Mouse (Mus musculus): Measurements from ENCODE around the gene Castor2. TPM values are rescaled to one million over a fixed set of nuclear protein-coding genes. Genes with fewer than 3 reads are reported as not detected.

Gene Castor2
- polyA plus RNA-seq, 1 experiment from 2014 or later = 12.3 TPM

DNA sequence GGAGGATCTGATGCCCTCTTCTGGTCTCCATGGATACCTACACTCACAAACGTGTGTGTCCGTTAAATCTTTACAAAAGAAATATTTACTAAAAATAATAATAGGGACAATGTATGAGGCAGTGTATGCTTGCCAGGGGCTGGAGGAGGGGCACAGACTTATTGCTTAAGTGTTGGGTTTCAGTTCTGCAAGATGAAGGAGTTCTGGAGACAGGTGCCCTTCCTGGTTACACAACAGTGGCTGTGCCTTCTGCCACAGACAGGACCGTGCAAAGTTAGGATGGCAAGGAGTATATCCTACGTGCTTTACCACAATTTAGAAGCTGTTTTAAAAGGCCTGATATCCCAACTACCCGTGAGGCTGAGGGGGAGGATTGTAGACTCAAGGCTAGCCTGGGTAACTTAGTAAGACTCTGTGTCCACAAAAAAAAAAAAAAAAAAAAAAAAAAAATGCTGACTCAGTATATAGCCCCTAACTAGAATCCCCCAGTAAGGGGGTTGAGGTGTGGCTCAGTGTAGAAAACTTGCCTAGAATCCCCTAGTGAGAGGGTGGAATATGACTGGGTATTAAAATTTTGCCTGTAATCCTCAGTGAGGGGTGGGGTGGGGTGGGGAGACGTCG is 16.2 kb downstream of the Castor2 start:
- Histone ChIP-seq H3K4me1 (replicated peaks; ENCODE audit: control insufficient read depth, insufficient read depth, low read length) (0 out of 2 replicates have a peak, but pooled peaks cover 2% of the 10 kb centered on the region), H3K36me3 (ENCODE audit: control insufficient read depth, insufficient read depth, low read length) (0 out of 2 replicates have a peak, but pooled peaks cover 2% of the 10 kb centered on the region), H3K9me3 (ENCODE audit: control insufficient read depth, low read length) (no peaks in the 10 kb centered on the region), H3K27ac (ENCODE audit: low read depth, low read length) (no peak overlapping the region), H3K27me3 (ENCODE audit: control insufficient read depth, insufficient read depth, low read length) (no peaks in the 10 kb centered on the region), H3K9ac (ENCODE audit: low read depth, low read length) (no peak overlapping the region), H3K4me2 (replicated peaks; ENCODE audit: low read depth, low read length) (no peak overlapping the region), H3K4me3 (ENCODE audit: low read depth, low read length) (no peak overlapping the region)
- no peak for ATAC-seq (ENCODE audit: low FRiP score)
- 96% methylated on average over 7 of the region's 7 CpGs for WGBS
- no peak for DNase-seq (ENCODE audit: low spot score)

DNA sequence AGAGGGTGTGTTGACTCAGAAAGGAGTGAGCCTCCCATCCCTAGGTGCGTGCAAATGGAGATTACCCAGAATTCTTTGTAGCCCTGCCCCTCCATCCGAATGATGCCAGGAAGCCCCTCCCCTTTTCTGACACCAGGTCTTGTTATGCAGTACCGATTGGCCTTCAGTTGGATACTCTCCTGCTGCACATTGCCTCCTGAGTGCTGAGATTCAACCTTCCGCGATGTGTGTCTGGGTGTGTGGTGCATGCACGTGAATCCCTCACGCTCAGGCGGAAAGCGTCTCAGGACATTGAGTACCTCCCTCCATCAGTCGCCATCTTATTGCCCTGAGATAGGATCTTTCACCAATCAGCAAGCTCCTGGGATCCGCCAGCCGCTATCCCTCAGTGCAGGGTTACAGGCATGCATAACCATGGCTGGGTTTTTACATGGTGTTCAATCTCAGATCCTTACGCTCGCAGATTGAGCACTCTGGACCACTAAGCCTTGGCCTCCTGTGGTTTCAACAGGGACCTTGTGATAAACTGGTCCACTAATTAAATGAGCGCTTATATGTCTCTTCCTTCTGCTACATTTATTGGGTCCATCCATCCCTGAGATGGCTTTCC is 19.4 kb downstream of the Castor2 start:
- 92% methylated on average over 15 of the region's 15 CpGs for WGBS
- Histone ChIP-seq H3K27me3 (ENCODE audit: control insufficient read depth, insufficient read depth, low read length) (no peaks in the 10 kb centered on the region), H3K9me3 (ENCODE audit: control insufficient read depth, low read length) (no peaks in the 10 kb centered on the region), H3K4me2 (replicated peaks; ENCODE audit: low read depth, low read length) (no peak overlapping the region), H3K4me3 (ENCODE audit: low read depth, low read length) (no peak overlapping the region), H3K27ac (ENCODE audit: low read depth, low read length) (no peak overlapping the region), H3K9ac (ENCODE audit: low read depth, low read length) (no peak overlapping the region), H3K4me1 (replicated peaks; ENCODE audit: control insufficient read depth, insufficient read depth, low read length) (0 out of 2 replicates have a peak, but pooled peaks cover 2% of the 10 kb centered on the region), H3K36me3 (ENCODE audit: control insufficient read depth, insufficient read depth, low read length) (0 out of 2 replicates have a peak, but pooled peaks cover 2% of the 10 kb centered on the region)
- no peak for ATAC-seq (ENCODE audit: low FRiP score)
- DNase-seq (ENCODE audit: low spot score) = no peak

DNA sequence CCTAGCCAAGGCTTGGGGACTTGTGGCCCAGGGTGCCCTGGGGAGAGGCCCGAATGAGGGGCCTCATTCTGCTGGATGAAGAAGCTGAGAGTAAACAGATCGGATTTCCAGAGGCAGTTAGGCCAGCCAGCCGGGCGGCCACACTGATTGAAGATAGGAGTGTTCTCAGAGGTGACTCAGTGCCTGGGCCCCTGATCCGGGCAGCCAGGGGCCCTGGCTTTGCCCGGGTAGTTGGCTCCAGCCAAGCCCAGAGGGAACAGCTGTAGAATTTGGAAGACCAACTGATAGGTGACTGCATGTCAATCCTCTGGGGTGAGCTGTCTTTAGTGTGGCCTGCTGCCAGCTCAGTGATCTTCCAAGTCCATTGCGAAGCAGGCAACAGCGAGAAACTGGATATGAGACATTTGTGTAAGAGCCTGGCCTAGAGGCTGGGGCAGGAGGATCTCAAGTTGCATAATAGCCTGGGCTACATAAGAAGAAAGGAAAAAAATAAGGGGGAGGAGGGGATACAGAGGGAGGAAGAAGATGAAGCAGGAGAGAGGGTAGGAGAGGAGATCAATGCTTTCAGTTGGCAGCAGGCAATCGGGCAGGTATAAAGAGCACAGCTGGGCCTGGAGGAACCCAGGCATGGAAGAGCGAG is 20.1 kb downstream of the Castor2 start:
- Histone ChIP-seq H3K36me3 (ENCODE audit: control insufficient read depth, insufficient read depth, low read length) (0 out of 2 replicates have a peak, but pooled peaks cover 2% of the 10 kb centered on the region), H3K27me3 (ENCODE audit: control insufficient read depth, insufficient read depth, low read length) (no peaks in the 10 kb centered on the region), H3K27ac (ENCODE audit: low read depth, low read length) (no peak overlapping the region), H3K4me1 (replicated peaks; ENCODE audit: control insufficient read depth, insufficient read depth, low read length) (0 out of 2 replicates have a peak, but pooled peaks cover 2% of the 10 kb centered on the region), H3K4me2 (replicated peaks; ENCODE audit: low read depth, low read length) (no peak overlapping the region), H3K9me3 (ENCODE audit: control insufficient read depth, low read length) (no peaks in the 10 kb centered on the region), H3K4me3 (ENCODE audit: low read depth, low read length) (no peak overlapping the region), H3K9ac (ENCODE audit: low read depth, low read length) (no peak overlapping the region)
- DNase-seq (ENCODE audit: low spot score) (no peak), ATAC-seq (ENCODE audit: low FRiP score) (no peak)
- 70% methylated on average over 10 of the region's 10 CpGs for WGBS

DNA sequence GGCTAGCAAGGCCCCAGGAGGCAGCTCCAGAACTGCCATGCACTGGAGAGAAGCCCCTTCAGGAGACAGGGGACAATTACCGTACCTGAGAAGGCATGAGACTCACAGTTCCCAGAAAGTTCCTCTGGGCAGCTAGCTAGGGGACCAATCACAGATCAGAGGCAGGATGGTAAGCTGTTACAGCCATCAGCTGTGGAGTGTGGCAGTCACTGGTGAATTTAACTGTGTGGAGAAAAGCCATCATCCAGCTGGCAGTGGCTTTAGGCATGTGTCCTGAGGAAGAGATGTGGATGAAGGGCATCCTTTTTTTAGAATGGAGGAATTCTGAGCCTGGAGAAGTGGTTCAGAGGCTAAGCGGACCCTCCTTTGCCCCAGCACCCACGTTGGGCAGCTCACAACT is 20.6 kb downstream of the Castor2 start:
- no peak overlapping the region for H3K9ac ChIP-seq (ENCODE audit: low read depth, low read length)
- no peaks in the 10 kb centered on the region for H3K9me3 ChIP-seq (ENCODE audit: control insufficient read depth, low read length)
- no peak for DNase-seq (ENCODE audit: low spot score)
- no peak for ATAC-seq (ENCODE audit: low FRiP score)
- H3K36me3 ChIP-seq (ENCODE audit: control insufficient read depth, insufficient read depth, low read length) = 0 out of 2 replicates have a peak, but pooled peaks cover 2% of the 10 kb centered on the region
- H3K27me3 ChIP-seq (ENCODE audit: control insufficient read depth, insufficient read depth, low read length) = no peaks in the 10 kb centered on the region
- no peak overlapping the region for H3K27ac ChIP-seq (ENCODE audit: low read depth, low read length)
- no peak overlapping the region for H3K4me2 ChIP-seq (replicated peaks; ENCODE audit: low read depth, low read length)
- 0 out of 2 replicates have a peak, but pooled peaks cover 2% of the 10 kb centered on the region for H3K4me1 ChIP-seq (replicated peaks; ENCODE audit: control insufficient read depth, insufficient read depth, low read length)
- WGBS = 98% methylated on average over 3 of the region's 3 CpGs
- no peak overlapping the region for H3K4me3 ChIP-seq (ENCODE audit: low read depth, low read length)

DNA sequence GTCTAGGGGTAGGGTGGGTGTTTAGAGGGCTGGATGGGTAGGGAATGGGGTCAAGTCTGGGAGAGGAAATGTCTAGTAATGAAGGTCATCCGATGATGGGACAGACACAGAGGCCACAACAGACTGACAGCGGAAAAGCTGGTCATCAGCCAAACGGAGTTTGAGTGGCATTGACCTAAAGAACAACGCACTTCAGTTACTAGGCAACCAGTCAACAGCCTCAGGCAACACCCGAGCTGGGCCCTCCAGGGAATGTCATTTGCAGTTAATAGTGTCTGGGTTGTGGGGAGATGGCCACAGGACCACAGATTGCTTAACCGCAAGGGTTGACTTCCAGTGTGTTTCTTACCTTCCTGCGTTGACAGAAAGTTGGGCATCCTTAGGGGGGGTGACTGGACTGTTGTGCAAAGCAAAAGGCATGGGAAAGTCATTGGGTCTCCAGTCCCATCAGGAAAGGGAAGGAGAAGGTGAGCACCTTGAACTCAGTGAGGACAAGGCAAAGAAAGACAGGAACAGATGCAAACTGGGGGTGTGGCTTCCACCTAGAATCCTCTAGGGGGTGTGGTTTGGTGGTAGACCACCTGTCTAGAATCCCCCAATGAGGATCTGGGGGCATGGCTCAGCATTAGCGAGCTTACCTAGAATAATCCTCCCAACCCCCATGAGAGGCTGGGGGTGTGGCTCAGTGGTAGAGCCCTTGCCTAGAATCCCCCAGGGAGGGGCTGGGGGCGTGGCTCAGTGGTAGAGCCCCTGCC is 21.8 kb downstream of the Castor2 start:
- Histone ChIP-seq H3K4me2 (replicated peaks; ENCODE audit: low read depth, low read length) (no peak overlapping the region), H3K4me1 (replicated peaks; ENCODE audit: control insufficient read depth, insufficient read depth, low read length) (0 out of 2 replicates have a peak, but pooled peaks cover 2% of the 10 kb centered on the region), H3K4me3 (ENCODE audit: low read depth, low read length) (no peak overlapping the region), H3K9ac (ENCODE audit: low read depth, low read length) (no peak overlapping the region), H3K27ac (ENCODE audit: low read depth, low read length) (no peak overlapping the region), H3K27me3 (ENCODE audit: control insufficient read depth, insufficient read depth, low read length) (no peaks in the 10 kb centered on the region), H3K36me3 (ENCODE audit: control insufficient read depth, insufficient read depth, low read length) (0 out of 2 replicates have a peak, but pooled peaks cover 2% of the 10 kb centered on the region), H3K9me3 (ENCODE audit: control insufficient read depth, low read length) (no peaks in the 10 kb centered on the region)
- peak; percentile 36 for DNase-seq (ENCODE audit: low spot score)
- ATAC-seq (ENCODE audit: low FRiP score) = no peak
- 66% methylated on average over 9 of the region's 9 CpGs for WGBS

DNA sequence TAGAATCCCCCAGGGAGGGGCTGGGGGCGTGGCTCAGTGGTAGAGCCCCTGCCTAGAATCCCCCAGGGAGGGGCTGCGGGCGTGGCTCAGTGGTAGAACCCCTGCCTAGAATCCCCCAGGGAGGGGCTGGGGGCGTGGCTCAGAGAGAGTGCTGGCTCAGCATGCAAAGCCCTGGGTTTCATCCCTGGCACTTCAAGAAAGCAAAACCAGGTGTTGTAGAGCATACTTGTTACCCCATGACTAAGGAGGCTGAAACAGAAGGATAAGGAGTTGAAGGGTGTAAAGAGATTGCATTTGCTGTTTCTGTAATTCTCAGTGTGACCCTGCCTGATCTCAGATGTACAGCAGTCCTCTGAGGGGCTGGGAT is 22.4 kb downstream of the Castor2 start:
- Histone ChIP-seq H3K9me3 (ENCODE audit: control insufficient read depth, low read length) (no peaks in the 10 kb centered on the region), H3K27me3 (ENCODE audit: control insufficient read depth, insufficient read depth, low read length) (no peaks in the 10 kb centered on the region), H3K4me2 (replicated peaks; ENCODE audit: low read depth, low read length) (no peak overlapping the region), H3K9ac (ENCODE audit: low read depth, low read length) (no peak overlapping the region), H3K4me3 (ENCODE audit: low read depth, low read length) (no peak overlapping the region), H3K27ac (ENCODE audit: low read depth, low read length) (no peak overlapping the region), H3K4me1 (replicated peaks; ENCODE audit: control insufficient read depth, insufficient read depth, low read length) (0 out of 2 replicates have a peak, but pooled peaks cover 2% of the 10 kb centered on the region), H3K36me3 (ENCODE audit: control insufficient read depth, insufficient read depth, low read length) (peaks cover 6% of the 10 kb centered on the region; the same call in 1 of the 2 replicates)
- DNase-seq (ENCODE audit: low spot score) (no peak), ATAC-seq (ENCODE audit: low FRiP score) (no peak)
- WGBS = 86% methylated on average over 4 of the region's 4 CpGs

DNA sequence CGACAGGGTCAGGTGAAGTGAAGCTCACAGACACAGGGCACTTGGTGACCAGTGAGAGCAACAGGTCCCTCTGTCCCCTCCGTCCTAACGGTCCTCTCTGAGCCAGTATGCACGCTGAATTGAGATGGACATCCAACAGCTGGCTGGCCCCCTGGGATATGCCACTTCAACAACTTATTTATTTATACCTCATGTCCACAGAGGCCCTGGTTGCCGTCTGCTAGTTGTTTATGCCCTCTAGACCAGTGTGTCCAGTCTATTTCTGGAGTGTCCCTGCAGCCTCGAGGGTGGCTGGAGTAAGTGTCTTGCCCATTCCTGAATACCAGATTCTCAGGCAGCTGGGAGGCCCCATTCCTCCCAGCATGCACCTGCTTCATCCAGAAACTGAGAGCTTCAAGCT is 24.3 kb downstream of the Castor2 start:
- H3K4me3 ChIP-seq (ENCODE audit: low read depth, low read length) = no peak overlapping the region

DNA sequence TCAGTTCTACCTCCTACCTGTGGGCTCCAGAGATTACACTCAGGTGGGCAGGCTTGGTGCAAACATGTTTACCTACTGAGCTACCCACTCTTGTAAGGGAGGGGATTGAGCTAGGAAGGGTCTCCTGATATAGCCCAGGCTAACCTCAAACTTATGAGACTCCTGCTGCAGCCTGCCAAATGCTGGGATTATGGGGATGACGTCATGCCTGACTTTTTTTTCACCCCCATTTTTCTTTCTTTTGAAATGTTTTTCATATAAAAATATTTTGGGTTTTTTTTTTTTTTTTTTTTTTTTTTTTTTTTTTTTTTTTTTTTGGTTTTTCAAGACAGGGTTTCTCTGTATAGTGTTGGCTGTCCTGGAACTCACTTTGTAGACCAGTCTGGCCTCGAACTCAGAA is 26.7 kb downstream of the Castor2 start:
- ATAC-seq (ENCODE audit: low FRiP score) = no peak
- H3K4me3 ChIP-seq (ENCODE audit: low read depth, low read length) = no peak overlapping the region
- no peak overlapping the region for H3K27ac ChIP-seq (ENCODE audit: low read depth, low read length)
- H3K4me1 ChIP-seq (replicated peaks; ENCODE audit: control insufficient read depth, insufficient read depth, low read length) = no peaks in the 10 kb centered on the region
- DNase-seq (ENCODE audit: low spot score) = no peak
- H3K9me3 ChIP-seq (ENCODE audit: control insufficient read depth, low read length) = no peaks in the 10 kb centered on the region
- WGBS = 88% methylated on average over 2 of the region's 2 CpGs
- H3K9ac ChIP-seq (ENCODE audit: low read depth, low read length) = no peak overlapping the region
- peaks cover 4% of the 10 kb centered on the region; the same call in 1 of the 2 replicates for H3K36me3 ChIP-seq (ENCODE audit: control insufficient read depth, insufficient read depth, low read length)
- no peak overlapping the region for H3K4me2 ChIP-seq (replicated peaks; ENCODE audit: low read depth, low read length)
- no peaks in the 10 kb centered on the region for H3K27me3 ChIP-seq (ENCODE audit: control insufficient read depth, insufficient read depth, low read length)

More for the DNA sequence above, 24.3 kb downstream of the Castor2 start:
- Histone ChIP-seq H3K27ac (ENCODE audit: low read depth, low read length) (no peak overlapping the region), H3K9me3 (ENCODE audit: control insufficient read depth, low read length) (no peaks in the 10 kb centered on the region), H3K27me3 (ENCODE audit: control insufficient read depth, insufficient read depth, low read length) (no peaks in the 10 kb centered on the region), H3K36me3 (ENCODE audit: control insufficient read depth, insufficient read depth, low read length) (peaks cover 4% of the 10 kb centered on the region; the same call in 1 of the 2 replicates), H3K9ac (ENCODE audit: low read depth, low read length) (no peak overlapping the region), H3K4me2 (replicated peaks; ENCODE audit: low read depth, low read length) (no peak overlapping the region), H3K4me1 (replicated peaks; ENCODE audit: control insufficient read depth, insufficient read depth, low read length) (0 out of 2 replicates have a peak, but pooled peaks cover 2% of the 10 kb centered on the region)
- WGBS = 84% methylated on average over 6 of the region's 6 CpGs
- DNase-seq (ENCODE audit: low spot score) (no peak), ATAC-seq (ENCODE audit: low FRiP score) (no peak)

All from hindbrain, embryonic 11.5 days (tissue).